ENCODE assay signal across 7 mouse cellular contexts in genomic region chr6:127329191-127330014, GRCm38 (mm10).
A peak's percentile ranks its signal among the peaks of the same experiment; 100 is the strongest.
DNase-seq lines count a peak whose midpoint lies in the region; ATAC-seq and TF ChIP-seq lines count a peak whose summit lies in the region.

No protein-coding gene starts in this region.

- H3K27me3 ChIP-seq in embryonic facial prominence, embryonic 13.5 days, result no peaks in the 10 kb centered on the region
- no peaks in the 10 kb centered on the region for H3K27me3 ChIP-seq in intestine, embryonic 14.5 days (replicated peaks; ENCODE audit: control insufficient read depth, insufficient read depth, low read length)

- TF ChIP-seq CTCF in lung, adult 2 months (IDR thresholded peaks at IDR 0.05; ENCODE audit: insufficient read depth, low read length), result no peak

- 59% methylated on average over 20 of the region's 20 CpGs for WGBS in lung, adult 2 months
- WGBS in embryonic facial prominence, embryonic 13.5 days, result 45% methylated on average over 20 of the region's 20 CpGs
- 52% methylated on average over 20 of the region's 20 CpGs for WGBS in intestine, embryonic 14.5 days

- peak overlapping the region; percentile 61 for H3K9ac ChIP-seq in embryonic facial prominence, embryonic 13.5 days
- peak overlapping the region; percentile 25; the same call in 1 of the 2 replicates for H3K9ac ChIP-seq in intestine, embryonic 14.5 days (ENCODE audit: low read length)

- H3K4me2 ChIP-seq in embryonic facial prominence, embryonic 13.5 days, result peak overlapping the region; percentile 70
- H3K4me2 ChIP-seq in intestine, embryonic 14.5 days (ENCODE audit: low read length), result peak overlapping the region; percentile 66

- no peaks in the 10 kb centered on the region for H3K9me3 ChIP-seq in embryonic facial prominence, embryonic 13.5 days
- no peaks in the 10 kb centered on the region for H3K9me3 ChIP-seq in intestine, embryonic 14.5 days (ENCODE audit: control insufficient read depth, low read length)

- DNase-seq in lung, adult 2 months, result peak; percentile 36
- no peak for DNase-seq in lung, postnatal 36 days
- no peak for DNase-seq in intestine, embryonic 14.5 days (ENCODE audit: low spot score)
- DNase-seq in naive thymus-derived CD4-positive, alpha-beta T cell, adult 2 months (ENCODE audit: low read depth), result peak; percentile 28
- no peak for DNase-seq in spleen, postnatal 36 days (ENCODE audit: low spot score in 2 of 2)
- DNase-seq in adrenal gland, postnatal 36 days, result no peak

- peak overlapping the region; percentile 95 for H3K27ac ChIP-seq in embryonic facial prominence, embryonic 13.5 days
- peak overlapping the region; percentile 78 for H3K27ac ChIP-seq in intestine, embryonic 14.5 days (ENCODE audit: low read depth)

- ATAC-seq in embryonic facial prominence, embryonic 13.5 days (ENCODE audit: insufficient number of reproducible peaks, insufficient read depth, low FRiP score, low TSS enrichment, low read depth), result 0 out of 2 replicates have a peak, but pooled peaks have one; percentile 18
- no peak for ATAC-seq in intestine, embryonic 14.5 days (replicated peaks; ENCODE audit: low FRiP score, low TSS enrichment, low read depth)

- H3K4me3 ChIP-seq in lung, adult 2 months (replicated peaks; ENCODE audit: extremely low read depth, low read depth, low read length), result no peak overlapping the region
- H3K4me3 ChIP-seq in embryonic facial prominence, embryonic 13.5 days, result peak overlapping the region; percentile 43
- H3K4me3 ChIP-seq in intestine, embryonic 14.5 days (ENCODE audit: low read depth, low read length), result peak overlapping the region; percentile 37

- H3K4me1 ChIP-seq in lung, adult 2 months (ENCODE audit: control insufficient read depth, insufficient read depth, low read length), result peaks cover 3% of the 10 kb centered on the region; the same call in 1 of the 2 replicates
- H3K4me1 ChIP-seq in embryonic facial prominence, embryonic 13.5 days, result peaks cover 55% of the 10 kb centered on the region
- peaks cover 22% of the 10 kb centered on the region for H3K4me1 ChIP-seq in intestine, embryonic 14.5 days (replicated peaks; ENCODE audit: control insufficient read depth, insufficient read depth, low read length)

- H3K36me3 ChIP-seq in embryonic facial prominence, embryonic 13.5 days, result no peaks in the 10 kb centered on the region
- no peaks in the 10 kb centered on the region for H3K36me3 ChIP-seq in intestine, embryonic 14.5 days (ENCODE audit: control insufficient read depth, insufficient read depth, low read length)

- TF ChIP-seq POLR2A in lung, adult 2 months (IDR thresholded peaks at IDR 0.05; ENCODE audit: borderline replicate concordance, extremely low read depth, low read depth, low read length), result no peak

Comparison
In these comparisons a context has a peak if more than half of its experiments do, and no peak if none do; other contexts are left out.
1. DNase-seq: peak in lung, adult 2 months (single experiment) and naive thymus-derived CD4-positive, alpha-beta T cell, adult 2 months (single experiment); none in lung, postnatal 36 days (single experiment), intestine, embryonic 14.5 days (single experiment), spleen, postnatal 36 days (0 of 2) and adrenal gland, postnatal 36 days (0 of 2).